In the genomic region with DNA sequence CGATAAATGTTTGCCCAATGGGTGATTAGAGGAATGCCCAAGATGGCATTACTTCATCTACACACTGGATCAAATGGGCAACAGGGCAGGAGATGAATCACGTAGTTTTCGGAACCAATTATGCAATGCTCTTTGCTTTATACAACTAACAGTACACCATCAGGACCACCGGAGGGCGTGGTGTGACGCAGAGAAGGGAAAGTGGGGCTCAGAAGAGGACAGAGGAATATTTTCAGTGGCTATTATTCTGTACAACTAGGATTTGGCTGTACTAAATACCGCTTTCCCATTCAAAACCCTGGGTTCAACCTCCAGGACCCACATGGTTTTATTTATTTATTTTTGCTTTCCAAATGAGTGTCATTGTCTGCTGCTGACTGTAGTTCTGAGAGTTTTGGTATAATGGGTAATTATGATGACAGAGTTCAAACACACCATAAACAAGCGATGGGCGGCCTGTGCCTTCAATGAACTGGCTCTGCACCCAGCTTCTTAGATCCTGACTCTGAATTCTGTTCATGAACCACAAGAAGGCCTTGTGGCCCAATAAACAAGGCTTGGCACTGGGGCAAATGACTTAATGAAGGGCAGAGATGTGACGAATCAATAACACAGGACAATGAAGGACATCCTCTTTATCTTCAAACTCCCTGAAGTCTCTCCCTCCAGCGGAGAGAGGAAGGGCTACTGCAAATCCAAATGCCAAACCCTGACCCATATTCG, we compare ENCODE assay signal across 25 mouse cellular contexts.
DNase-seq lines count a peak whose midpoint lies in the region; ATAC-seq and TF ChIP-seq lines count a peak whose summit lies in the region.
"Had no signal": no experiment of that assay in that cellular context is flagged by ENCODE, and none has a peak within 500 bp of the region (broad histone marks: within the 10 kb centered on the region; RNA-seq: fewer than 3 reads in every experiment).

No protein-coding gene starts in this region.

- H3K27ac ChIP-seq in intestine, postnatal 0 days (ENCODE audit: low read depth, low read length): no peak overlapping the region
- H3K27ac ChIP-seq in intestine, embryonic 15.5 days: no peak overlapping the region
- no peak overlapping the region for H3K27ac ChIP-seq in midbrain, embryonic 15.5 days
- H3K27ac ChIP-seq: forebrain, embryonic 13.5 days; hindbrain, embryonic 10.5 days; limb, embryonic 13.5 days; liver, embryonic 13.5 days; midbrain, embryonic 13.5 days; neural tube, embryonic 13.5 days had no signal

- no peaks in the 10 kb centered on the region; the same call in 1 of the 2 replicates for H3K9me3 ChIP-seq in intestine, postnatal 0 days (ENCODE audit: control insufficient read depth)
- H3K9me3 ChIP-seq in intestine, embryonic 15.5 days: no peaks in the 10 kb centered on the region
- H3K9me3 ChIP-seq in midbrain, embryonic 15.5 days: no peaks in the 10 kb centered on the region
- H3K9me3 ChIP-seq: forebrain, embryonic 13.5 days; liver, embryonic 13.5 days; neural tube, embryonic 13.5 days had no signal

- DNase-seq in ovary, adult 18-20 months (ENCODE audit: low spot score): peak; percentile 57
- no peak for DNase-seq in ovary, postnatal 14 days (ENCODE audit: low spot score)
- peak; percentile 66 for DNase-seq in adrenal gland, postnatal 14 days
- no peak for DNase-seq in T-cell, adult 2 months (ENCODE audit: low spot score)
- DNase-seq: cerebellum, adult 2 months; cerebellum, postnatal 36 days; embryo, embryonic 11 days; gastrocnemius, postnatal 10 days; heart, postnatal 10 days; kidney, adult 18-20 months; layer of hippocampus, postnatal 36 days; liver, embryonic 13.5 days; lung, adult 2 months; lung, postnatal 36 days had no signal

- WGBS in intestine, postnatal 0 days: 96% methylated on average over 12 of the region's 12 CpGs
- 93% methylated on average over 12 of the region's 12 CpGs for WGBS in intestine, embryonic 15.5 days
- WGBS in midbrain, embryonic 15.5 days: 90% methylated on average over 12 of the region's 12 CpGs

- H3K4me2 ChIP-seq in intestine, postnatal 0 days (replicated peaks; ENCODE audit: low read depth): no peak overlapping the region
- H3K4me2 ChIP-seq in intestine, embryonic 15.5 days (replicated peaks): no peak overlapping the region
- no peak overlapping the region for H3K4me2 ChIP-seq in midbrain, embryonic 15.5 days
- H3K4me2 ChIP-seq: forebrain, embryonic 13.5 days; heart, embryonic 11.5 days; limb, embryonic 13.5 days; liver, embryonic 13.5 days; midbrain, embryonic 13.5 days; neural tube, embryonic 13.5 days had no signal

- H3K4me3 ChIP-seq in intestine, postnatal 0 days (ENCODE audit: low read depth, low read length): no peak overlapping the region
- no peak overlapping the region for H3K4me3 ChIP-seq in intestine, embryonic 15.5 days (replicated peaks)
- no peak overlapping the region for H3K4me3 ChIP-seq in midbrain, embryonic 15.5 days
- H3K4me3 ChIP-seq: forebrain, embryonic 13.5 days; hindbrain, embryonic 10.5 days; limb, embryonic 13.5 days; liver, embryonic 13.5 days; megakaryocyte, embryonic 14.5 days; midbrain, embryonic 13.5 days; myocyte; neural tube, embryonic 13.5 days had no signal

- H3K27me3 ChIP-seq in intestine, postnatal 0 days (replicated peaks; ENCODE audit: control insufficient read depth, insufficient read depth, low read length): no peaks in the 10 kb centered on the region
- no peaks in the 10 kb centered on the region for H3K27me3 ChIP-seq in intestine, embryonic 15.5 days (replicated peaks)
- no peaks in the 10 kb centered on the region for H3K27me3 ChIP-seq in midbrain, embryonic 15.5 days (replicated peaks)
- H3K27me3 ChIP-seq: forebrain, embryonic 13.5 days; limb, embryonic 13.5 days; liver, embryonic 13.5 days; megakaryocyte, embryonic 14.5 days; midbrain, embryonic 13.5 days; neural tube, embryonic 13.5 days had no signal

- peaks cover 9% of the 10 kb centered on the region; the same call in 1 of the 2 replicates for H3K36me3 ChIP-seq in intestine, postnatal 0 days (ENCODE audit: control insufficient read depth, insufficient read depth)
- H3K36me3 ChIP-seq in intestine, embryonic 15.5 days: 0 out of 2 replicates have a peak, but pooled peaks cover 2% of the 10 kb centered on the region
- no peaks in the 10 kb centered on the region for H3K36me3 ChIP-seq in midbrain, embryonic 15.5 days (replicated peaks)
- H3K36me3 ChIP-seq: liver, embryonic 13.5 days; midbrain, embryonic 13.5 days; neural tube, embryonic 13.5 days had no signal

- ATAC-seq in intestine, postnatal 0 days: no peak
- ATAC-seq in intestine, embryonic 15.5 days: no peak
- no peak for ATAC-seq in midbrain, embryonic 15.5 days (replicated peaks)
- ATAC-seq: forebrain, embryonic 13.5 days; midbrain, embryonic 13.5 days had no signal

- peak; percentile 20; the same call in 1 of the 2 replicates for TF ChIP-seq CTCF in intestine, postnatal 0 days (IDR thresholded peaks at IDR 0.05; ENCODE audit: low read depth)

- no peaks in the 10 kb centered on the region for H3K4me1 ChIP-seq in intestine, postnatal 0 days (replicated peaks; ENCODE audit: control insufficient read depth, insufficient read depth, low read length)
- H3K4me1 ChIP-seq in intestine, embryonic 15.5 days (replicated peaks): peaks cover 8% of the 10 kb centered on the region; the same call in 1 of the 2 replicates
- H3K4me1 ChIP-seq in midbrain, embryonic 15.5 days: no peaks in the 10 kb centered on the region
- H3K4me1 ChIP-seq: forebrain, embryonic 13.5 days; hindbrain, embryonic 10.5 days; megakaryocyte, embryonic 14.5 days; midbrain, embryonic 13.5 days had no signal

- no peak overlapping the region for H3K9ac ChIP-seq in intestine, postnatal 0 days (ENCODE audit: low read depth, low read length)
- no peak overlapping the region for H3K9ac ChIP-seq in intestine, embryonic 15.5 days
- no peak overlapping the region for H3K9ac ChIP-seq in midbrain, embryonic 15.5 days
- H3K9ac ChIP-seq: forebrain, embryonic 13.5 days; limb, embryonic 13.5 days; liver, embryonic 13.5 days; midbrain, embryonic 13.5 days; neural tube, embryonic 13.5 days had no signal

Comparison
In these comparisons a context has a peak if more than half of its experiments do, and no peak if none do; other contexts are left out.
1. DNase-seq: peak in ovary, adult 18-20 months (single experiment) and adrenal gland, postnatal 14 days (single experiment); none in ovary, postnatal 14 days (single experiment) and T-cell, adult 2 months (single experiment).